Mouse (Mus musculus): ENCODE data around the gene Stmn3. TPM values are rescaled to one million over a fixed set of nuclear protein-coding genes. Genes with fewer than 3 reads are reported as not detected.

Gene Stmn3
- total and polyA plus RNA-seq, 3 experiments = not detected

GRCm38 (mm10) chr2:181302041-181302440, 12.3 kb downstream of the Stmn3 start:
- Histone ChIP-seq H3K36me3 (replicated peaks in 1 of 2; ENCODE audit: control insufficient read depth in 1 of 2, insufficient read depth in 1 of 2, low read length in 1 of 2) (peaks cover 2 to 19% of the 10 kb centered on the region in 2 experiments), H3K4me3 (replicated peaks in 1 of 3; ENCODE audit: low read depth in 2 of 3, low read length in 2 of 3, poor library complexity in 1 of 3) (no peak overlapping the region), H3K79me2 (replicated peaks; ENCODE audit: control insufficient read depth, extremely low read depth, insufficient read depth, poor library complexity, severe bottlenecking) (no peaks in the 10 kb centered on the region), H3K9me3 (replicated peaks; ENCODE audit: low read length) (peaks cover 2% of the 10 kb centered on the region), H3K4me2 (ENCODE audit: insufficient read depth, low read depth, poor library complexity, severe bottlenecking) (no peak overlapping the region), H3K27ac (ENCODE audit: insufficient read depth, low read depth) (no peak overlapping the region), H3K9ac (ENCODE audit: insufficient read depth, low read depth) (no peak overlapping the region), H3K27me3 (replicated peaks) (no peaks in the 10 kb centered on the region), H3K4me1 (ENCODE audit: control insufficient read depth in 1 of 2, insufficient read depth in 2 of 2) (peaks cover 2 to 5% of the 10 kb centered on the region in 2 experiments; a peak in 2 of 4 replicates)
- dilution Hi-C loops (cut with MboI; ENCODE audit: extremely low pct_ligation_motif_present, extremely low pct_unique_long_range_greater_than_20kb, low sequenced_read_pairs) = no loop called here
- DNase-seq (ENCODE audit: extremely low read depth) = no peak
- TF ChIP-seq MYC (IDR thresholded peaks at IDR 0.05; ENCODE audit: low read depth, low read length) (no peak), SIN3A (IDR thresholded peaks at IDR 0.05; ENCODE audit: low read length) (peak; percentile 79)
- in situ Hi-C loops (cut with MboI; ENCODE audit: low pct_ligation_motif_present, low pct_unique_long_range_greater_than_20kb, low sequenced_read_pairs) = no loop called here

GRCm38 (mm10) chr2:181290937-181291336, 23.4 kb downstream of the Stmn3 start:
- Histone ChIP-seq H3K4me1 (ENCODE audit: control insufficient read depth in 1 of 2, insufficient read depth in 2 of 2) (peaks cover 13 to 31% of the 10 kb centered on the region in 2 experiments), H3K9me3 (replicated peaks; ENCODE audit: low read length) (no peaks in the 10 kb centered on the region), H3K36me3 (replicated peaks in 1 of 2; ENCODE audit: control insufficient read depth in 1 of 2, insufficient read depth in 1 of 2, low read length in 1 of 2) (peaks cover under 1 to 5% of the 10 kb centered on the region in 2 experiments), H3K27ac (ENCODE audit: insufficient read depth, low read depth) (no peak overlapping the region), H3K79me2 (replicated peaks; ENCODE audit: control insufficient read depth, extremely low read depth, insufficient read depth, poor library complexity, severe bottlenecking) (peaks cover 21% of the 10 kb centered on the region), H3K4me3 (replicated peaks in 1 of 3; ENCODE audit: low read depth in 2 of 3, low read length in 2 of 3, poor library complexity in 1 of 3) (no peak overlapping the region), H3K9ac (ENCODE audit: insufficient read depth, low read depth) (no peak overlapping the region), H3K4me2 (ENCODE audit: insufficient read depth, low read depth, poor library complexity, severe bottlenecking) (no peak overlapping the region), H3K27me3 (replicated peaks) (no peaks in the 10 kb centered on the region)
- in situ Hi-C loops (cut with MboI; ENCODE audit: low pct_ligation_motif_present, low pct_unique_long_range_greater_than_20kb, low sequenced_read_pairs) = no loop called here
- dilution Hi-C loops (cut with MboI; ENCODE audit: extremely low pct_ligation_motif_present, extremely low pct_unique_long_range_greater_than_20kb, low sequenced_read_pairs) = no loop called here
- no peak for DNase-seq (ENCODE audit: extremely low read depth)
- TF ChIP-seq USF1 (IDR thresholded peaks at IDR 0.05; ENCODE audit: low read depth, low read length) = no peak
- TF ChIP-seq RCOR1 (conservative IDR thresholded peaks at IDR 0.05; ENCODE audit: low read depth, low read length) = no peak
- TF ChIP-seq IRF4 (IDR thresholded peaks at IDR 0.05; ENCODE audit: low read depth, low read length) = no peak
- no peak for TF ChIP-seq HCFC1 (IDR thresholded peaks at IDR 0.05; ENCODE audit: low read depth, low read length)
- TF ChIP-seq RAD21 (IDR thresholded peaks at IDR 0.05; ENCODE audit: low read depth, low read length) = no peak

- peak overlapping the region in 2 of 3 experiments; percentile 46 to 53 for H3K4me3 ChIP-seq (replicated peaks in 1 of 3; ENCODE audit: low read depth in 2 of 3, low read length in 2 of 3, poor library complexity in 1 of 3)
- peaks cover 6 to 15% of the 10 kb centered on the region in 2 experiments for H3K36me3 ChIP-seq (replicated peaks in 1 of 2; ENCODE audit: control insufficient read depth in 1 of 2, insufficient read depth in 1 of 2, low read length in 1 of 2)
- peak overlapping the region; percentile 80 for H3K4me2 ChIP-seq (ENCODE audit: insufficient read depth, low read depth, poor library complexity, severe bottlenecking)
- H3K79me2 ChIP-seq (replicated peaks; ENCODE audit: control insufficient read depth, extremely low read depth, insufficient read depth, poor library complexity, severe bottlenecking) = peaks cover 33% of the 10 kb centered on the region
- no peak overlapping the region for H3K27ac ChIP-seq (ENCODE audit: insufficient read depth, low read depth)
- no peaks in the 10 kb centered on the region for H3K27me3 ChIP-seq (replicated peaks)
- TF ChIP-seq MYC (IDR thresholded peaks at IDR 0.05; ENCODE audit: low read depth, low read length) (no peak), CTCF (conservative IDR thresholded peaks at IDR 0.05 in 1 of 2, IDR thresholded peaks at IDR 0.05 in 1 of 2; ENCODE audit: low read depth in 2 of 2, low read length in 2 of 2) (no peak), EP300 (IDR thresholded peaks at IDR 0.05; ENCODE audit: low read length) (no peak), MAZ (IDR thresholded peaks at IDR 0.05; ENCODE audit: low read depth, low read length) (no peak), JUN (IDR thresholded peaks at IDR 0.05; ENCODE audit: insufficient read depth, low read depth, low read length) (no peak)
- H3K9ac ChIP-seq (ENCODE audit: insufficient read depth, low read depth) = peak overlapping the region; percentile 74
- dilution Hi-C loops (cut with MboI; ENCODE audit: extremely low pct_ligation_motif_present, extremely low pct_unique_long_range_greater_than_20kb, low sequenced_read_pairs) (no loop called here), in situ Hi-C loops (cut with MboI; ENCODE audit: low pct_ligation_motif_present, low pct_unique_long_range_greater_than_20kb, low sequenced_read_pairs) (no loop called here)
- peaks cover 13 to 34% of the 10 kb centered on the region in 2 experiments for H3K4me1 ChIP-seq (ENCODE audit: control insufficient read depth in 1 of 2, insufficient read depth in 2 of 2)
- no peak for DNase-seq (ENCODE audit: extremely low read depth)
- no peaks in the 10 kb centered on the region for H3K9me3 ChIP-seq (replicated peaks; ENCODE audit: low read length)
Observed at GRCm38 (mm10) chr2:181288691-181289090, 25.6 kb downstream of the Stmn3 start.

Measured in CH12.LX (cell line).